Mouse (Mus musculus): Measurements from ENCODE around the gene Tmem18. TPM values are rescaled to one million over a fixed set of nuclear protein-coding genes. Genes with fewer than 3 reads are reported as not detected.

The Tmem18 gene
- polyA plus RNA-seq (2014; fragmentation: Nextera tagmentation; extraction: Ambion mirVana), result 13.7 and 15.7 TPM in 2 replicates

- Histone ChIP-seq H3K27me3 (ENCODE audit: control insufficient read depth, insufficient read depth, low read length) (no peaks in the 10 kb centered on the region), H3K27ac (ENCODE audit: low read depth, low read length) (peak within 1 kb of the TSS; percentile 84), H3K9ac (ENCODE audit: low read depth, low read length) (peak within 1 kb of the TSS; percentile 92), H3K4me1 (ENCODE audit: control insufficient read depth, insufficient read depth, low read length) (no peaks in the 10 kb centered on the region), H3K4me3 (ENCODE audit: low read depth, low read length) (peak within 1 kb of the TSS; percentile 77), H3K9me3 (replicated peaks; ENCODE audit: control insufficient read depth, low read length) (no peaks in the 10 kb centered on the region), H3K36me3 (ENCODE audit: control insufficient read depth, insufficient read depth, low read length) (0 out of 2 replicates have a peak, but pooled peaks cover 3% of the 10 kb centered on the region), H3K4me2 (peak within 1 kb of the TSS; percentile 94)
- WGBS (ENCODE audit: insufficient replicate concordance), result under 1% methylated on average over 35 of the region's 35 CpGs
- peak; percentile 88 for ATAC-seq (replicated peaks; ENCODE audit: insufficient number of reproducible peaks, low FRiP score, low TSS enrichment)
Measured at GRCm38 (mm10) chr12:30584356-30584740, at the start of gene Tmem18. Tmem18 (plus strand) TSS chr12:30584426.

GRCm38 (mm10) chr12:30557349-30557748, 26.9 kb upstream of the Tmem18 start:
- ATAC-seq (replicated peaks; ENCODE audit: insufficient number of reproducible peaks, low FRiP score, low TSS enrichment), result no peak
- no peaks in the 10 kb centered on the region for H3K36me3 ChIP-seq (ENCODE audit: control insufficient read depth, insufficient read depth, low read length)
- H3K4me1 ChIP-seq (ENCODE audit: control insufficient read depth, insufficient read depth, low read length), result no peaks in the 10 kb centered on the region
- no peaks in the 10 kb centered on the region for H3K9me3 ChIP-seq (replicated peaks; ENCODE audit: control insufficient read depth, low read length)
- no peaks in the 10 kb centered on the region for H3K27me3 ChIP-seq (ENCODE audit: control insufficient read depth, insufficient read depth, low read length)
- no peak overlapping the region for H3K4me2 ChIP-seq
- no peak overlapping the region for H3K4me3 ChIP-seq (ENCODE audit: low read depth, low read length)
- no peak overlapping the region for H3K27ac ChIP-seq (ENCODE audit: low read depth, low read length)
- H3K9ac ChIP-seq (ENCODE audit: low read depth, low read length), result no peak overlapping the region

- H3K27me3 ChIP-seq (ENCODE audit: control insufficient read depth, insufficient read depth, low read length), result no peaks in the 10 kb centered on the region
- H3K36me3 ChIP-seq (ENCODE audit: control insufficient read depth, insufficient read depth, low read length), result no peaks in the 10 kb centered on the region
- H3K4me2 ChIP-seq, result peak overlapping the region; percentile 39
- no peak overlapping the region for H3K9ac ChIP-seq (ENCODE audit: low read depth, low read length)
- WGBS (ENCODE audit: insufficient replicate concordance), result 21% methylated on average over 11 of the region's 11 CpGs
- H3K9me3 ChIP-seq (replicated peaks; ENCODE audit: control insufficient read depth, low read length), result no peaks in the 10 kb centered on the region
- no peak for ATAC-seq (replicated peaks; ENCODE audit: insufficient number of reproducible peaks, low FRiP score, low TSS enrichment)
- no peaks in the 10 kb centered on the region for H3K4me1 ChIP-seq (ENCODE audit: control insufficient read depth, insufficient read depth, low read length)
- no peak overlapping the region for H3K4me3 ChIP-seq (ENCODE audit: low read depth, low read length)
- no peak overlapping the region for H3K27ac ChIP-seq (ENCODE audit: low read depth, low read length)
Measured at GRCm38 (mm10) chr12:30561411-30561810, 22.8 kb upstream of the Tmem18 start.

GRCm38 (mm10) chr12:30572075-30572474, 12.2 kb upstream of the Tmem18 start:
- Histone ChIP-seq H3K9me3 (replicated peaks; ENCODE audit: control insufficient read depth, low read length) (no peaks in the 10 kb centered on the region), H3K36me3 (ENCODE audit: control insufficient read depth, insufficient read depth, low read length) (no peaks in the 10 kb centered on the region), H3K27ac (ENCODE audit: low read depth, low read length) (no peak overlapping the region), H3K9ac (ENCODE audit: low read depth, low read length) (no peak overlapping the region), H3K4me2 (no peak overlapping the region), H3K27me3 (ENCODE audit: control insufficient read depth, insufficient read depth, low read length) (no peaks in the 10 kb centered on the region), H3K4me1 (ENCODE audit: control insufficient read depth, insufficient read depth, low read length) (no peaks in the 10 kb centered on the region), H3K4me3 (ENCODE audit: low read depth, low read length) (no peak overlapping the region)
- no peak for ATAC-seq (replicated peaks; ENCODE audit: insufficient number of reproducible peaks, low FRiP score, low TSS enrichment)
- WGBS (ENCODE audit: insufficient replicate concordance), result 69% methylated on average over 4 of the region's 4 CpGs

- H3K36me3 ChIP-seq (ENCODE audit: control insufficient read depth, insufficient read depth, low read length), result no peaks in the 10 kb centered on the region
- H3K4me1 ChIP-seq (ENCODE audit: control insufficient read depth, insufficient read depth, low read length), result no peaks in the 10 kb centered on the region
- no peak overlapping the region for H3K9ac ChIP-seq (ENCODE audit: low read depth, low read length)
- no peaks in the 10 kb centered on the region for H3K9me3 ChIP-seq (replicated peaks; ENCODE audit: control insufficient read depth, low read length)
- no peak overlapping the region for H3K4me2 ChIP-seq
- no peak overlapping the region for H3K27ac ChIP-seq (ENCODE audit: low read depth, low read length)
- ATAC-seq (replicated peaks; ENCODE audit: insufficient number of reproducible peaks, low FRiP score, low TSS enrichment), result no peak
- H3K27me3 ChIP-seq (ENCODE audit: control insufficient read depth, insufficient read depth, low read length), result no peaks in the 10 kb centered on the region
- no peak overlapping the region for H3K4me3 ChIP-seq (ENCODE audit: low read depth, low read length)
- 71% methylated on average over 3 of the region's 3 CpGs for WGBS (ENCODE audit: insufficient replicate concordance)
Measured at GRCm38 (mm10) chr12:30575952-30576351, 8.3 kb upstream of the Tmem18 start.

- 16% methylated on average over 5 of the region's 5 CpGs for WGBS (ENCODE audit: insufficient replicate concordance)
- Histone ChIP-seq H3K4me2 (no peak overlapping the region), H3K4me3 (ENCODE audit: low read depth, low read length) (no peak overlapping the region), H3K9ac (ENCODE audit: low read depth, low read length) (no peak overlapping the region), H3K36me3 (ENCODE audit: control insufficient read depth, insufficient read depth, low read length) (no peaks in the 10 kb centered on the region), H3K4me1 (ENCODE audit: control insufficient read depth, insufficient read depth, low read length) (no peaks in the 10 kb centered on the region), H3K27ac (ENCODE audit: low read depth, low read length) (no peak overlapping the region), H3K27me3 (ENCODE audit: control insufficient read depth, insufficient read depth, low read length) (no peaks in the 10 kb centered on the region), H3K9me3 (replicated peaks; ENCODE audit: control insufficient read depth, low read length) (no peaks in the 10 kb centered on the region)
- ATAC-seq (replicated peaks; ENCODE audit: insufficient number of reproducible peaks, low FRiP score, low TSS enrichment), result no peak
Measured at GRCm38 (mm10) chr12:30578019-30578418, 6.2 kb upstream of the Tmem18 start.

- Histone ChIP-seq H3K4me2 (no peak overlapping the region), H3K27ac (ENCODE audit: low read depth, low read length) (no peak overlapping the region), H3K4me3 (ENCODE audit: low read depth, low read length) (no peak overlapping the region), H3K27me3 (ENCODE audit: control insufficient read depth, insufficient read depth, low read length) (no peaks in the 10 kb centered on the region), H3K9me3 (replicated peaks; ENCODE audit: control insufficient read depth, low read length) (no peaks in the 10 kb centered on the region), H3K36me3 (ENCODE audit: control insufficient read depth, insufficient read depth, low read length) (no peaks in the 10 kb centered on the region), H3K4me1 (ENCODE audit: control insufficient read depth, insufficient read depth, low read length) (no peaks in the 10 kb centered on the region), H3K9ac (ENCODE audit: low read depth, low read length) (no peak overlapping the region)
- no peak for ATAC-seq (replicated peaks; ENCODE audit: insufficient number of reproducible peaks, low FRiP score, low TSS enrichment)
- 81% methylated on average over 10 of the region's 10 CpGs for WGBS (ENCODE audit: insufficient replicate concordance)
Measured at GRCm38 (mm10) chr12:30581277-30581676, 2.9 kb upstream of the Tmem18 start.

GRCm38 (mm10) chr12:30583586-30584355, 455 bp upstream of the Tmem18 start:
- peak overlapping the region; percentile 84; the same call in 1 of the 2 replicates for H3K27ac ChIP-seq (ENCODE audit: low read depth, low read length)
- H3K4me2 ChIP-seq, result peak overlapping the region; percentile 71
- ATAC-seq (replicated peaks; ENCODE audit: insufficient number of reproducible peaks, low FRiP score, low TSS enrichment), result peak; percentile 10; the same call in 1 of the 2 replicates
- H3K36me3 ChIP-seq (ENCODE audit: control insufficient read depth, insufficient read depth, low read length), result no peaks in the 10 kb centered on the region
- peak overlapping the region; percentile 77 for H3K4me3 ChIP-seq (ENCODE audit: low read depth, low read length)
- peak overlapping the region; percentile 92 for H3K9ac ChIP-seq (ENCODE audit: low read depth, low read length)
- 16% methylated on average over 12 of the region's 12 CpGs for WGBS (ENCODE audit: insufficient replicate concordance)
- H3K27me3 ChIP-seq (ENCODE audit: control insufficient read depth, insufficient read depth, low read length), result no peaks in the 10 kb centered on the region
- no peaks in the 10 kb centered on the region for H3K9me3 ChIP-seq (replicated peaks; ENCODE audit: control insufficient read depth, low read length)
- no peaks in the 10 kb centered on the region for H3K4me1 ChIP-seq (ENCODE audit: control insufficient read depth, insufficient read depth, low read length)

- ATAC-seq (replicated peaks; ENCODE audit: insufficient number of reproducible peaks, low FRiP score, low TSS enrichment), result no peak; the same call in 1 of the 2 replicates
- no peaks in the 10 kb centered on the region for H3K9me3 ChIP-seq (replicated peaks; ENCODE audit: control insufficient read depth, low read length)
Measured at GRCm38 (mm10) chr12:30584863-30585262, 637 bp downstream of the Tmem18 start.

More at GRCm38 (mm10) chr12:30584863-30585262, 637 bp downstream of the Tmem18 start:
- Histone ChIP-seq H3K4me2 (peak overlapping the region; percentile 94), H3K9ac (ENCODE audit: low read depth, low read length) (peak overlapping the region; percentile 92), H3K4me3 (ENCODE audit: low read depth, low read length) (peak overlapping the region; percentile 77), H3K36me3 (ENCODE audit: control insufficient read depth, insufficient read depth, low read length) (0 out of 2 replicates have a peak, but pooled peaks cover 3% of the 10 kb centered on the region), H3K27me3 (ENCODE audit: control insufficient read depth, insufficient read depth, low read length) (no peaks in the 10 kb centered on the region), H3K27ac (ENCODE audit: low read depth, low read length) (peak overlapping the region; percentile 84; the same call in 1 of the 2 replicates), H3K4me1 (ENCODE audit: control insufficient read depth, insufficient read depth, low read length) (no peaks in the 10 kb centered on the region)
- WGBS (ENCODE audit: insufficient replicate concordance), result 7% methylated on average over 6 of the region's 6 CpGs
